Mouse (Mus musculus): Measurements from ENCODE around the gene Phf1. TPM values are rescaled to one million over a fixed set of nuclear protein-coding genes. Genes with fewer than 3 reads are reported as not detected.
A peak's percentile ranks its signal among the peaks of the same experiment; 100 is the strongest.
"Not testable (repeated sequence)": the region's sequence is repeated elsewhere in the genome, so short reads cannot be mapped to it uniquely, and the experiment has no call there.

Gene Phf1
- polyA plus RNA-seq, 1 experiment from 2014 or later = 11.9 TPM

- not testable (repeated sequence) for H3K27me3 ChIP-seq; H3K4me1 ChIP-seq; H3K9me3 ChIP-seq; H3K27ac ChIP-seq (replicated peaks); H3K4me2 ChIP-seq (replicated peaks); H3K4me3 ChIP-seq; ATAC-seq (ENCODE audit: low FRiP score, low read depth); H3K9ac ChIP-seq (replicated peaks); H3K36me3 ChIP-seq
- 92% methylated on average over 15 of the region's 15 CpGs for WGBS
Measured at GRCm38 (mm10) chr17:26907506-26907905, 25.3 kb upstream of the Phf1 start.

- no peak overlapping the region for H3K27ac ChIP-seq (replicated peaks)
- 54% methylated on average over 1 of the region's 1 CpGs for WGBS
- peaks cover 15% of the 10 kb centered on the region for H3K4me1 ChIP-seq
- no peak overlapping the region for H3K9ac ChIP-seq (replicated peaks)
- H3K36me3 ChIP-seq = no peaks in the 10 kb centered on the region
- no peaks in the 10 kb centered on the region for H3K9me3 ChIP-seq
- H3K27me3 ChIP-seq = peaks cover 4% of the 10 kb centered on the region; the same call in 1 of the 2 replicates
- H3K4me3 ChIP-seq = no peak overlapping the region
- no peak for ATAC-seq (ENCODE audit: low FRiP score, low read depth)
- no peak overlapping the region for H3K4me2 ChIP-seq (replicated peaks)
Measured at GRCm38 (mm10) chr17:26915248-26915647, 17.6 kb upstream of the Phf1 start.

DNA sequence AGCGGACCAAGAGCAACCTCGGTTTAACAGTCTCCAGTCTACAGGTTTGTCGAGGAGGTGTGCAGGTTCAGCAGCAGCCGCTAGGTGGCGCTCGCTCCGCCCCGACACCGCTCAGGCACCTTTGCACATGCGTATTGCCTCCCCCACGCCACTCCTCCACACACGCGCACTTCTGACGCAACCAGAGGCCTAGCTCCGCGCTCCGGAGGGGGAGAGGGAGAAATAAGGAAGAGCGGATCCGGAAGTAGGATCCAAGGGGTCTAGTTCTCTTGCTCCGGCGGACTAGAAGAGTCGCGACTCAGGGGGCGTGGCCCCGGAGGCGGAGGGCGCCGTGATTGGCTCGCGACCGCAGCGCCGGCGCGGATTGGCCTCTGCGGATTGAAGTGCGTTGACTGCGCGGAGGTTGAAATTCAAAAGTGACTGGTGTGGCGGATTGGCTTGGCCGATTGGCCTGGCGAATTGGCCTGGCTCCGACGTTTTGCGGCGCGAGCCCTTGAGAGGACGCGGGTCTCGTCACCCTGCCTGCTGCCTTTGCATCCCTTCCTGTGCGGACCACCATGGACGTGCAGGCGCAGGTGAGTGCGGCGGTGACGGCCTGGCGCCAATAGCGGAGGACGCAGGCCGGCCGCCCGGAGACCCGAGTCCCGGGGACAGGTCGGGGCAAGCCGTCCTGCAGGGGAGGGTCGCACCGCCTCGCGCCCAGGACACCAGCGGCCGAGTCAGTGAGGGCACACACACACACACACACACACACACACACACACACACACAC lies 16.0 kb upstream of the Phf1 start, which contains the start of gene Kifc5b:
TSS of gene Kifc5b (plus strand) at position 381 of the 772 bp plus-strand sequence.
- H3K4me3 ChIP-seq = peak within 1 kb of the TSS; percentile 79
- H3K36me3 ChIP-seq = peaks cover 9% of the 10 kb centered on the region
- H3K27ac ChIP-seq (replicated peaks) = peak within 1 kb of the TSS; percentile 68; the same call in 1 of the 2 replicates
- H3K27me3 ChIP-seq = peaks cover 4% of the 10 kb centered on the region; the same call in 1 of the 2 replicates
- WGBS = under 1% methylated on average over 55 of the region's 72 CpGs
- H3K9ac ChIP-seq (replicated peaks) = peak within 1 kb of the TSS; percentile 77
- H3K4me2 ChIP-seq (replicated peaks) = peak within 1 kb of the TSS; percentile 68
- peak; percentile 99 for ATAC-seq (ENCODE audit: low FRiP score, low read depth)
- H3K4me1 ChIP-seq = peaks cover 15% of the 10 kb centered on the region
- H3K9me3 ChIP-seq = no peaks in the 10 kb centered on the region

GRCm38 (mm10) chr17:26917560-26917959 lies 15.3 kb upstream of the Phf1 start:
- H3K27ac ChIP-seq (replicated peaks); H3K9me3 ChIP-seq; H3K36me3 ChIP-seq; ATAC-seq (ENCODE audit: low FRiP score, low read depth); H3K27me3 ChIP-seq: not testable (repeated sequence)
- whole genome bisulfite sequencing = 2% methylated on average over 11 of the region's 12 CpGs
- H3K4me3 ChIP-seq = peak overlapping the region; percentile 79
- peak overlapping the region; percentile 77 for H3K9ac ChIP-seq (replicated peaks)
- H3K4me1 ChIP-seq = peaks cover 15% of the 10 kb centered on the region
- peak overlapping the region; percentile 68 for H3K4me2 ChIP-seq (replicated peaks)

DNA sequence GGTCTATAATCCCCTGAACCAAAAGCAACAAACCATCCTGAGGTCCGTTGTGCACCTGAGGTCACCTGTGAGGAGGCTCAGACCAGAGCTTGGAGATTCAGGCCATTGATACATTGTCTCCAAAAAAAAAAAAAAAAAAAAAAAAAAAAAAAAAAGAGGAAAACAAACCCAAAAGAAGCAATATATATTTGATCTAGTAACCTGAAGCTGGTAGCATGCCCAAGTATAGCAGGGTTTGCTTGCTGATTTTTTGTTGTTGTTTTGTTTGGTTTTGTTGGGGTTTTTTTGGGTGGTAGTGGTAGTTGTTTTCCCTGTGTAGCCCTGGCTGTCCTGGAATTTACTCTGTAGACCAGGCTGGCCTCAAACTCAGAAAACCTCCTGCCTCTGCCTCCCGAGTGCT lies 14.5 kb upstream of the Phf1 start:
- peaks cover 15% of the 10 kb centered on the region for H3K4me1 ChIP-seq
- H3K9me3 ChIP-seq = no peaks in the 10 kb centered on the region
- peak overlapping the region; percentile 79 for H3K4me3 ChIP-seq
- H3K9ac ChIP-seq (replicated peaks) = no peak overlapping the region
- WGBS = 80% methylated on average over 2 of the region's 2 CpGs
- ATAC-seq (ENCODE audit: low FRiP score, low read depth) = no peak
- no peak overlapping the region for H3K27ac ChIP-seq (replicated peaks)
- peak overlapping the region; percentile 68 for H3K4me2 ChIP-seq (replicated peaks)
- peaks cover 4% of the 10 kb centered on the region; the same call in 1 of the 2 replicates for H3K27me3 ChIP-seq
- peaks cover 12% of the 10 kb centered on the region for H3K36me3 ChIP-seq

- H3K4me3 ChIP-seq; H3K9ac ChIP-seq (replicated peaks); H3K27ac ChIP-seq (replicated peaks); H3K9me3 ChIP-seq; ATAC-seq (ENCODE audit: low FRiP score, low read depth); H3K4me2 ChIP-seq (replicated peaks); H3K27me3 ChIP-seq: not testable (repeated sequence)
- 78% methylated on average over 2 of the region's 2 CpGs for WGBS
- peaks cover 14% of the 10 kb centered on the region for H3K36me3 ChIP-seq
- peaks cover 15% of the 10 kb centered on the region for H3K4me1 ChIP-seq
Measured at GRCm38 (mm10) chr17:26919516-26919915, 13.3 kb upstream of the Phf1 start.

GRCm38 (mm10) chr17:26922368-26922767 lies 10.5 kb upstream of the Phf1 start:
- H3K4me3 ChIP-seq; H3K9ac ChIP-seq (replicated peaks); H3K27ac ChIP-seq (replicated peaks); H3K9me3 ChIP-seq; H3K27me3 ChIP-seq; ATAC-seq (ENCODE audit: low FRiP score, low read depth); H3K4me2 ChIP-seq (replicated peaks): not testable (repeated sequence)
- H3K36me3 ChIP-seq = peaks cover 32% of the 10 kb centered on the region
- H3K4me1 ChIP-seq = peaks cover 14% of the 10 kb centered on the region
- 96% methylated on average over 6 of the region's 6 CpGs for WGBS

DNA sequence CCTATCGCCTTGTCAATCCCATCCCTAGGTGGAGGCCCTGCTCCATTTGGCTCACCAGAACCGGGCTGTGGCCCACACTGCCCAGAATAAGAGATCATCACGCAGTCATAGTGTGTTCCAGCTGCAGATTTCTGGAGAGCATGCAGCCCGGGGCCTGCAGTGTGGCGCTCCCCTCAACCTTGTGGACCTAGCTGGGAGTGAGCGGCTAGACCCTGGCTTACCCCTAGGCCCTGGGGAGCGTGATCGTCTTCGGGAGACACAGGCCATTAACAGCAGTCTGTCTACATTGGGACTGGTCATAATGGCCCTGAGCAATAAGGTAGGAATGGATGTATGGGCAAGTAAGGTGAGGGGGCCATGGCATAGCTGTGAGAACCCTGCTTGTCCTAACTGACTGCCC lies 7.4 kb upstream of the Phf1 start:
- H3K4me2 ChIP-seq (replicated peaks); H3K4me3 ChIP-seq; H3K4me1 ChIP-seq; H3K9me3 ChIP-seq; H3K27me3 ChIP-seq; H3K9ac ChIP-seq (replicated peaks); H3K27ac ChIP-seq (replicated peaks); ATAC-seq (ENCODE audit: low FRiP score, low read depth): not testable (repeated sequence)
- 95% methylated on average over 9 of the region's 9 CpGs for WGBS
- peaks cover 49% of the 10 kb centered on the region for H3K36me3 ChIP-seq

GRCm38 (mm10) chr17:26931795-26932194 lies 1.1 kb upstream of the Phf1 start:
- not testable (repeated sequence) for ATAC-seq (ENCODE audit: low FRiP score, low read depth); H3K9ac ChIP-seq (replicated peaks); H3K9me3 ChIP-seq; H3K27me3 ChIP-seq; H3K4me3 ChIP-seq; H3K4me2 ChIP-seq (replicated peaks); H3K27ac ChIP-seq (replicated peaks)
- H3K36me3 ChIP-seq = peaks cover 49% of the 10 kb centered on the region
- 69% methylated on average over 7 of the region's 7 CpGs for WGBS
- H3K4me1 ChIP-seq = peaks cover 16% of the 10 kb centered on the region

- Histone ChIP-seq H3K4me2 (replicated peaks) (peak overlapping the region; percentile 81), H3K27ac (replicated peaks) (peak overlapping the region; percentile 77), H3K27me3 (no peaks in the 10 kb centered on the region), H3K9me3 (no peaks in the 10 kb centered on the region), H3K4me3 (peak overlapping the region; percentile 63), H3K36me3 (peaks cover 50% of the 10 kb centered on the region), H3K4me1 (peaks cover 31% of the 10 kb centered on the region), H3K9ac (replicated peaks) (peak overlapping the region; percentile 79)
- 7% methylated on average over 13 of the region's 13 CpGs for WGBS
- peak; percentile 31 for ATAC-seq (ENCODE audit: low FRiP score, low read depth)
Measured at GRCm38 (mm10) chr17:26933419-26933818, 567 bp downstream of the Phf1 start.

DNA sequence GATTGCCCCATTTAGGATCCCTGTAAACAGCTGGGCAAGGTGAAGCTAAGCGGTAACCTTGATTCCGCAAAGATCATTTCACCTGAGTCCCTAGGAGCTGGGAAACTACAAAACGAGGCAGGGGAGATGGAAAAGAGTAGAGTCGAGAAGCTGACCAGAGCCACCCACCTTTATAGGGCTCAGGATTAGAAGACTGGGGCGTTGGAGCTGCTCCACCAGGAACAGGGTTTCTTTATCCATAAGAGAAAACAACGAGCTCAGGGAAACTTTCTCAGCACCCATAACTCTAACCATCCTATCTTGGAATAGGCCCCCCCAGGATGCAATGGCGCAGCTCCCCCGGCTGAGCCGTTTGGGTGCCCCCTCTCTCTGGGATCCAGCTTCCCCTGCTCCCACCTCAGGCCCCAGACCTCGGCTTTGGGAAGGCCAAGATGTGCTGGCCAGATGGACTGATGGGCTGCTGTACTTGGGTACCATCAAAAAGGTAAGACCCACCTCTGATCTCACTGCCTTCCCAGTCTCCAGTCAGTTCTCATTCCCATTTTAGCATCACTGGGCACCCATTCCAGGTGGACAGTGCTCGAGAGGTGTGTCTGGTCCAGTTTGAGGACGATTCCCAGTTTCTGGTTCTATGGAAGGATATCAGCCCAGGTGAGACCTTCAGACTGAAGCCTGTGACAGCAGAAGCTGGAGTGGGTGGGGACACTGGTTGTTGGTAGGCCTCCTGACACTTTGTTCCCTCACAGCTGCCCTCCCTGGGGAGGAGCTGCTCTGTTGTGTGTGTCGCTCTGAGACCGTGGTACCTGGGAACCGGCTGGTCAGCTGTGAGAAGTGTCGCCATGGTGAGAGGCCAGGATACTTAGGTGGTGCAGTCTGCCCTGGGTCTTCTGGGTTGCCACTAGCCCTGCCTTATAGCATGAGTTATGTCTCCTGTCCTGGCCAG lies 1.3 kb downstream of the Phf1 start:
- Histone ChIP-seq H3K27me3 (no peaks in the 10 kb centered on the region), H3K4me1 (peaks cover 36% of the 10 kb centered on the region), H3K4me2 (replicated peaks) (peak overlapping the region; percentile 81), H3K27ac (replicated peaks) (no peak overlapping the region), H3K9me3 (no peaks in the 10 kb centered on the region), H3K4me3 (peak overlapping the region; percentile 63), H3K36me3 (peaks cover 44% of the 10 kb centered on the region), H3K9ac (replicated peaks) (peak overlapping the region; percentile 79; the same call in 1 of the 2 replicates)
- ATAC-seq (ENCODE audit: low FRiP score, low read depth) = no peak
- 83% methylated on average over 16 of the region's 16 CpGs for WGBS

DNA sequence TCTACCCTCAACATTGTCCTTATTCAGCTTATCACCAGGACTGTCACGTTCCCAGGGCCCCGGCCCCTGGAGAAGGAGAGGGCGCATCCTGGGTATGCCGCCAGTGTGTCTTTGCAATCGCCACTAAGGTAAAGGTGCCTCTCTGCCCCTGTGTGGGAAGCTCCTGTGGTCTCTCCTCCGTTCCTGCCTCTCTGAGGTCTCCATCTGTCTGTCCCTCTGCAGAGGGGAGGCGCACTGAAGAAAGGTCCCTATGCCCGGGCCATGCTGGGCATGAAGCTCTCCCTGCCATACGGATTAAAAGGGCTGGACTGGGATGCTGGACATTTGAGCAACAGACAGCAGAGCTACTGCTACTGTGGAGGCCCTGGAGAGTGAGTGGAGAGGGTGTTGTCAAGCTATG lies 2.2 kb downstream of the Phf1 start:
- Histone ChIP-seq H3K4me2 (replicated peaks) (no peak overlapping the region), H3K36me3 (peaks cover 39% of the 10 kb centered on the region), H3K27ac (replicated peaks) (no peak overlapping the region), H3K27me3 (no peaks in the 10 kb centered on the region), H3K9me3 (no peaks in the 10 kb centered on the region), H3K9ac (replicated peaks) (no peak overlapping the region; the same call in 1 of the 2 replicates), H3K4me3 (no peak overlapping the region), H3K4me1 (peaks cover 40% of the 10 kb centered on the region)
- 91% methylated on average over 9 of the region's 9 CpGs for WGBS
- ATAC-seq (ENCODE audit: low FRiP score, low read depth) = no peak
